Mouse (Mus musculus): ENCODE data around the gene Tagln2. TPM values are rescaled to one million over a fixed set of nuclear protein-coding genes. Genes with fewer than 3 reads are reported as not detected.

The Tagln2 gene
- polyA plus RNA-seq, 1 experiment, result 771 TPM

- TF ChIP-seq FOSL1 (IDR thresholded peaks at IDR 0.05; ENCODE audit: insufficient read depth, low read length, poor library complexity, severe bottlenecking) (no peak), MYOD1 (IDR thresholded peaks at IDR 0.05; ENCODE audit: control insufficient read depth, insufficient read length, low read depth) (no peak), MAX (IDR thresholded peaks at IDR 0.05) (peak; percentile 62), CTCF (IDR thresholded peaks at IDR 0.05; ENCODE audit: control insufficient read depth, insufficient read depth, insufficient read length) (peak; percentile 34), MYOG (IDR thresholded peaks at IDR 0.05; ENCODE audit: control insufficient read depth, extremely low read depth, insufficient read length) (no peak), USF1 (IDR thresholded peaks at IDR 0.05; ENCODE audit: low read depth) (no peak), CEBPB (IDR thresholded peaks at IDR 0.05; ENCODE audit: low read depth) (no peak)
- no peaks in the 10 kb centered on the region for H3K27me3 ChIP-seq (ENCODE audit: control insufficient read depth, insufficient read depth, insufficient read length)
- no peaks in the 10 kb centered on the region for H3K79me2 ChIP-seq (ENCODE audit: control insufficient read depth, insufficient read depth)
- H3K79me3 ChIP-seq (ENCODE audit: low read depth), result no peaks in the 10 kb centered on the region
- H3ac ChIP-seq (ENCODE audit: control insufficient read depth, insufficient read length, low read depth), result peak within 1 kb of the TSS; percentile 82
- no peaks in the 10 kb centered on the region for H3K36me3 ChIP-seq (ENCODE audit: control insufficient read depth, insufficient read depth)
- H3K4me3 ChIP-seq (ENCODE audit: insufficient read depth, poor library complexity, severe bottlenecking), result peak within 1 kb of the TSS; percentile 30
Observed at GRCm38 (mm10) chr1:172481540-172482280, 18.1 kb upstream of the Tagln2 start, which contains the start of gene Igsf9. Gene Igsf9 (plus strand): TSS chr1:172481788.

- TF ChIP-seq CTCF (IDR thresholded peaks at IDR 0.05; ENCODE audit: control insufficient read depth, insufficient read depth, insufficient read length), result no peak
- no peak for TF ChIP-seq FOSL1 (IDR thresholded peaks at IDR 0.05; ENCODE audit: insufficient read depth, low read length, poor library complexity, severe bottlenecking)
- TF ChIP-seq MYOD1 (IDR thresholded peaks at IDR 0.05; ENCODE audit: control insufficient read depth, insufficient read length, low read depth), result no peak
- no peak for TF ChIP-seq USF1 (IDR thresholded peaks at IDR 0.05; ENCODE audit: low read depth)
- no peak for TF ChIP-seq CEBPB (IDR thresholded peaks at IDR 0.05; ENCODE audit: low read depth)
- no peak for TF ChIP-seq MYOG (IDR thresholded peaks at IDR 0.05; ENCODE audit: control insufficient read depth, extremely low read depth, insufficient read length)
- TF ChIP-seq MAX (IDR thresholded peaks at IDR 0.05), result no peak
- Histone ChIP-seq H3ac (ENCODE audit: control insufficient read depth, insufficient read length, low read depth) (peak overlapping the region; percentile 45), H3K4me3 (ENCODE audit: insufficient read depth, poor library complexity, severe bottlenecking) (peak overlapping the region; percentile 30)
Observed at GRCm38 (mm10) chr1:172482518-172483360, 17.1 kb upstream of the Tagln2 start.

DNA sequence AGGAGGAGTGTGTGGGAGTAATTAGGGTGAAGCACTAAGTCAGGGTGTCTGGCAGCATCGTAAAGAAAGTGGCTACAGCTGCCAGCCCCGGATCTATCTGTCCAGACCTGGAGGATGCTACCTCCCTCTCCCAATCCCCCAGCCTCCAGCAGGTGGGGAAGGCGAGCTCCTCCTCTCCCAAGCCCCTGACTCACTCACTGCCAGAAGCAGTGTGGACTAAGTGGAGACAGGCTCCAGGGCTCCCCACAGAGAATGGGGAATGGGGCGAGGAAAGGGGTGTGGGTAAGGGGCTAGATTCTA is 16.5 kb upstream of the Tagln2 start:
- Histone ChIP-seq H3ac (ENCODE audit: control insufficient read depth, insufficient read length, low read depth) (no peak overlapping the region), H3K36me3 (ENCODE audit: control insufficient read depth, insufficient read depth) (no peaks in the 10 kb centered on the region), H3K4me3 (ENCODE audit: insufficient read depth, poor library complexity, severe bottlenecking) (no peak overlapping the region), H3K27me3 (ENCODE audit: control insufficient read depth, insufficient read depth, insufficient read length) (no peaks in the 10 kb centered on the region), H3K79me3 (ENCODE audit: low read depth) (no peaks in the 10 kb centered on the region), H3K79me2 (ENCODE audit: control insufficient read depth, insufficient read depth) (no peaks in the 10 kb centered on the region)
- TF ChIP-seq CTCF (IDR thresholded peaks at IDR 0.05; ENCODE audit: control insufficient read depth, insufficient read depth, insufficient read length) (no peak), MYOG (IDR thresholded peaks at IDR 0.05; ENCODE audit: control insufficient read depth, extremely low read depth, insufficient read length) (no peak), USF1 (IDR thresholded peaks at IDR 0.05; ENCODE audit: low read depth) (no peak), MAX (IDR thresholded peaks at IDR 0.05) (no peak), CEBPB (IDR thresholded peaks at IDR 0.05; ENCODE audit: low read depth) (no peak), MYOD1 (IDR thresholded peaks at IDR 0.05; ENCODE audit: control insufficient read depth, insufficient read length, low read depth) (no peak), FOSL1 (IDR thresholded peaks at IDR 0.05; ENCODE audit: insufficient read depth, low read length, poor library complexity, severe bottlenecking) (no peak)

More at GRCm38 (mm10) chr1:172482518-172483360, 17.1 kb upstream of the Tagln2 start:
- H3K27me3 ChIP-seq (ENCODE audit: control insufficient read depth, insufficient read depth, insufficient read length), result no peaks in the 10 kb centered on the region
- H3K79me2 ChIP-seq (ENCODE audit: control insufficient read depth, insufficient read depth), result no peaks in the 10 kb centered on the region
- no peaks in the 10 kb centered on the region for H3K36me3 ChIP-seq (ENCODE audit: control insufficient read depth, insufficient read depth)
- no peaks in the 10 kb centered on the region for H3K79me3 ChIP-seq (ENCODE audit: low read depth)

DNA sequence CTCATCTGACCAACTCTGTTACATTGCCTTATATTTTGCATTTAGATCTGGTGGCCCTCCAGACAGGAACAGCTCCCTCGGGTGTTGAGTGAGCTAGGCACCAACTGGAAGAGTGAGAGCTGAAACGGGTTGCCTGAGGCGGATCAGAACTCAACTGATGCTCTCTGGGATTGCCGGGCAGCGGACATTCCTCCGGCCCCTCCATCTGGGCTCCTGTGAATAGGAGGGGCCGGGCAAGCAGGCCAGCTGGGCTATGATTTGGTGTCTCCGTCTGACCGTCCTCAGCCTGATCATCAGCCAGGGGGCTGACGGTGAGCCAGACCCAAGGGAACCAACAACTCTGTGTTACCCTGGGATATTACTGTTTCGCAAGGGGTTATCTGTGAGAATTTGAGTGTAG is 15.6 kb upstream of the Tagln2 start:
- Histone ChIP-seq H3K4me3 (ENCODE audit: insufficient read depth, poor library complexity, severe bottlenecking) (no peak overlapping the region), H3ac (ENCODE audit: control insufficient read depth, insufficient read length, low read depth) (no peak overlapping the region), H3K79me3 (ENCODE audit: low read depth) (no peaks in the 10 kb centered on the region), H3K79me2 (ENCODE audit: control insufficient read depth, insufficient read depth) (no peaks in the 10 kb centered on the region), H3K36me3 (ENCODE audit: control insufficient read depth, insufficient read depth) (no peaks in the 10 kb centered on the region), H3K27me3 (ENCODE audit: control insufficient read depth, insufficient read depth, insufficient read length) (no peaks in the 10 kb centered on the region)
- TF ChIP-seq MYOD1 (IDR thresholded peaks at IDR 0.05; ENCODE audit: control insufficient read depth, insufficient read length, low read depth), result no peak
- no peak for TF ChIP-seq CEBPB (IDR thresholded peaks at IDR 0.05; ENCODE audit: low read depth)
- no peak for TF ChIP-seq USF1 (IDR thresholded peaks at IDR 0.05; ENCODE audit: low read depth)

DNA sequence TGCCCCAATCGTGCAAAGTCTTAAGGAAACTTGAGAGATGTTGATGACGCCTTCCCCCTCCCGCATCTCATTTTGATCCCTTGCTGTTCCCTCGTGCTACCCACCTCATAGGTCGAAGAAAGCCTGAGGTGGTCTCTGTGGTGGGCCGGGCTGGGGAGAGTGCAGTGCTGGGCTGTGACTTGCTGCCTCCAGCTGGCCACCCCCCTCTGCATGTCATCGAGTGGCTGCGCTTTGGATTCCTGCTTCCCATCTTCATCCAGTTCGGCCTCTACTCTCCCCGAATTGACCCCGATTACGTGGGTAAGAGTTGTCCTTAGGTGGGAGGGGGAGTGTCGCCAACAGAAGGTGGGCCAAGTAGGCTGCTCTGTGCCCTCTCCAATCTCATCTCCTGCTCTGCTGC is 15.2 kb upstream of the Tagln2 start:
- Histone ChIP-seq H3K27me3 (ENCODE audit: control insufficient read depth, insufficient read depth, insufficient read length) (no peaks in the 10 kb centered on the region), H3K36me3 (ENCODE audit: control insufficient read depth, insufficient read depth) (no peaks in the 10 kb centered on the region), H3K79me3 (ENCODE audit: low read depth) (no peaks in the 10 kb centered on the region), H3K4me3 (ENCODE audit: insufficient read depth, poor library complexity, severe bottlenecking) (no peak overlapping the region), H3K79me2 (ENCODE audit: control insufficient read depth, insufficient read depth) (no peaks in the 10 kb centered on the region), H3ac (ENCODE audit: control insufficient read depth, insufficient read length, low read depth) (no peak overlapping the region)
- no peak for TF ChIP-seq CTCF (IDR thresholded peaks at IDR 0.05; ENCODE audit: control insufficient read depth, insufficient read depth, insufficient read length)
